Mouse (Mus musculus) embryonic facial prominence, embryonic 11.5 days (tissue): ENCODE results near the gene Myl9. TPM values are rescaled to one million over a fixed set of nuclear protein-coding genes. Genes with fewer than 3 reads are reported as not detected.

ENCODE experiments used
- ATAC-seq: fragments of 200-750 bp; cut with Nextera tagmentation; replicated peaks from 2 replicates; pipeline ENCODE4 v1.8.0; 2017; ENCODE audit warnings: low read depth; ENCODE audit not compliant: insufficient number of reproducible peaks, low FRiP score, low TSS enrichment
- DNase-seq: peaks from one replicate; pipeline ENCODE4 v3.0.0-alpha.2; 2015; ENCODE audit warnings: low spot score
- H3K27ac ChIP-seq: fragments of 300-500 bp; sonication (generic); replicated peaks from 2 replicates; pipeline ENCODE4 v1.5.1; 2014; ENCODE audit warnings: mild to moderate bottlenecking, low read depth, low read length, control low read depth
- H3K27me3 ChIP-seq: fragments of 300-500 bp; sonication (generic); 2 replicates; pipeline ENCODE4 v1.6.1; 2014; ENCODE audit warnings: mild to moderate bottlenecking, low read length, moderate library complexity, mixed read lengths; ENCODE audit not compliant: control insufficient read depth, insufficient read depth
- H3K36me3 ChIP-seq: fragments of 300-500 bp; sonication (generic); replicated peaks from 2 replicates; pipeline ENCODE4 v1.6.1; 2014; ENCODE audit warnings: low read depth, mild to moderate bottlenecking, low read length, moderate library complexity, mixed read lengths; ENCODE audit not compliant: control insufficient read depth, insufficient read depth
- H3K4me1 ChIP-seq: fragments of 300-500 bp; sonication (generic); 2 replicates; pipeline ENCODE4 v1.6.1; 2014; ENCODE audit warnings: low read length, mixed read lengths; ENCODE audit not compliant: control insufficient read depth, insufficient read depth
- H3K4me2 ChIP-seq: fragments of 300-500 bp; sonication (generic); 2 replicates; pipeline ENCODE4 v1.6.1; 2014; ENCODE audit warnings: low read depth, mild to moderate bottlenecking, control low read depth, low read length, moderate library complexity
- H3K4me3 ChIP-seq: fragments of 300-500 bp; sonication (generic); 2 replicates; pipeline ENCODE4 v1.5.1; 2014; ENCODE audit warnings: low read depth, low read length, control low read depth
- H3K9ac ChIP-seq: fragments of 300-500 bp; sonication (generic); replicated peaks from 2 replicates; pipeline ENCODE4 v1.6.1; 2014; ENCODE audit warnings: mild to moderate bottlenecking, control low read depth, low read length
- H3K9me3 ChIP-seq: fragments of 300-500 bp; sonication (generic); replicated peaks from 2 replicates; pipeline ENCODE4 v1.6.1; 2016; ENCODE audit warnings: mild to moderate bottlenecking, low read length, inconsistent platforms, mixed read lengths; ENCODE audit not compliant: control insufficient read depth
- WGBS: fragments of 180-500 bp; shearing (Covaris S2); extraction: QIAGEN DNeasy Blood & Tissue Kit; methylation state at CpG from one replicate; pipeline ENCODE4 v1.1.7; 2014; 5-methylcytosine and 5-hydroxymethylcytosine counted together
- polyA plus RNA-seq: library from polyadenylated mRNA; unstranded; fragments of >200 nt; fragmentation: Nextera tagmentation; extraction: Ambion mirVana; gene quantifications from 2 replicates; pipeline ENCODE4 v1.2.1, GENCODE M21; 2014

The Myl9 gene
- polyA plus RNA-seq, 1 experiment from 2014 or later = 128 TPM

DNA sequence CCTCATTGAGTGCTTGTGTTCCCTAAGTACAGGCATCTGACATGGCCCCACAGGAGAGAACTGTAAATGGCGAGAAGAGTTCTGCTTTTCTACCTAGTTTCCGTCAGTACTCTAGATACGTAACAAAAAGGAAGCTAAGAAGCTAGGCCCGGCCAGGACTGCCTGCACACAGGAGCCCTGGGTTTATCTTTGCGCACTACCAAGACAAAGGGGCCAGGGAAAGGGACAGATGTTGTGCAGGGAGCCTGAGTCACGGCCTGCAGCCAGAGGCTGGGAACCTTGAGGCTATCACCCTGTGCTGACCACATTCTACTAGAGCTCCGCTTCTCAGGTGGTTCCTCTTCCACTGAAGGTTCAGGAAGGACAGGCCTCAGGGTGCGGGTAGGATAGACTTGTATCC lies 25.5 kb upstream of the Myl9 start:
- Histone ChIP-seq H3K4me1 (no peaks in the 10 kb centered on the region), H3K4me2 (no peak overlapping the region), H3K9me3 (no peaks in the 10 kb centered on the region), H3K4me3 (no peak overlapping the region), H3K27me3 (no peaks in the 10 kb centered on the region), H3K27ac (no peak overlapping the region), H3K36me3 (peaks cover 4% of the 10 kb centered on the region), H3K9ac (no peak overlapping the region)
- WGBS = 89% methylated on average over 8 of the region's 8 CpGs
- no peak for DNase-seq
- no peak for ATAC-seq

DNA sequence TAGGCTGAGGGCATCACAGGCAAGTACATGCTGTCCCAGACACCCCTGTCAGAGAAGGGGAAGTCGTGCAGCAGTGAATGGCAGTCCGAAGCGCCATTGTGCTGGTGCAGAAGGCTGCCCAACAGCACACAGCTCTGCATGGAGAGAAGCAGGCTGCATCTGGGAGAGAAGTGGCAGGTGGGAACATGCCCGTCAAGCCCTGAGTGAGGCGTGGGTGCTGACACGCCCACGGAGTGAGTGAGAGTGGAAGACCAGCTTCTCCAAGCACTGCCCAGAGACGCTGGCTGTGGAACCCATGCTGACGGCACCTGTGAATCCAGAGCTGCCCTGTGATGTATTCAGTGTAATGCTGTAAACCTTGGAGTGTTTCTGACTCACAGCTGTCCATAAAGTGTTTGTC lies 18.3 kb upstream of the Myl9 start:
- H3K27me3 ChIP-seq = no peaks in the 10 kb centered on the region
- no peak overlapping the region for H3K27ac ChIP-seq
- 96% methylated on average over 9 of the region's 9 CpGs for WGBS
- no peak for ATAC-seq
- peaks cover 31% of the 10 kb centered on the region for H3K36me3 ChIP-seq
- H3K9me3 ChIP-seq = no peaks in the 10 kb centered on the region
- no peak overlapping the region for H3K4me3 ChIP-seq
- DNase-seq = no peak
- H3K4me2 ChIP-seq = no peak overlapping the region
- no peak overlapping the region for H3K9ac ChIP-seq
- no peaks in the 10 kb centered on the region for H3K4me1 ChIP-seq

DNA sequence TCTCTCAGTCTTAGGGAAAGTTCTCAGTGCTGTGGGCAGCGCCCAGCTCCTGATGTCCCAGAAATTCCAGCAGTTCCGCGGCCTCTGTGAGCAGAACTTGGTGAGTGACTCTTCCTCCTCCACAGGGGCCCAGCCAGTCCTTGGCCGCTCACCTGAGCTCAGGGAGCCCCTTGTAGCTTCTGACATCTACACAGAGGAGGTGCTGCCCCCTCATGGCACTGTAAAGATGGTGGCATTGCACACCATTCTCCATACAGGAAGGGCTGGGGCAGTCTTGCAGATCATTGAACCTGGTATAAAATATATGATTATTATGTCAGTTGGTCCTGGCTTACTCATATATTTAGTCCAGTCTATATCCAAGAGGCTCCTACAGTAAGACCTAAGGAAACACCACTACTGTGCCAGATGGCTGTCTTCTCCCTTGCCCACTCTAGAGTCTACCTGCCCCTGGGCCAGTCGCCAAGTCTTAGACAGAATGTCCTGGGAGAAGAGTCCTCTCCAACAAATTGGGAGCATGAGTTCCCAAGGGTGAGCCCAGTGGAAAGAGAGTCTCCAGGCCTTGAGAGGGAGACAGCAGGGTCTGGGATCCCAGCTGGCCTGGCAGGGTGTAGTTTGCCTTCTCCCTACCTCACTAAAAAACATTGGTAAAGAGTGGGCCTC lies 14.2 kb upstream of the Myl9 start:
- Histone ChIP-seq H3K36me3 (peaks cover 29% of the 10 kb centered on the region), H3K27me3 (no peaks in the 10 kb centered on the region), H3K4me2 (no peak overlapping the region), H3K9ac (no peak overlapping the region), H3K4me1 (no peaks in the 10 kb centered on the region), H3K4me3 (no peak overlapping the region), H3K27ac (no peak overlapping the region), H3K9me3 (no peaks in the 10 kb centered on the region)
- ATAC-seq (no peak), DNase-seq (no peak)
- 85% methylated on average over 5 of the region's 5 CpGs for WGBS

DNA sequence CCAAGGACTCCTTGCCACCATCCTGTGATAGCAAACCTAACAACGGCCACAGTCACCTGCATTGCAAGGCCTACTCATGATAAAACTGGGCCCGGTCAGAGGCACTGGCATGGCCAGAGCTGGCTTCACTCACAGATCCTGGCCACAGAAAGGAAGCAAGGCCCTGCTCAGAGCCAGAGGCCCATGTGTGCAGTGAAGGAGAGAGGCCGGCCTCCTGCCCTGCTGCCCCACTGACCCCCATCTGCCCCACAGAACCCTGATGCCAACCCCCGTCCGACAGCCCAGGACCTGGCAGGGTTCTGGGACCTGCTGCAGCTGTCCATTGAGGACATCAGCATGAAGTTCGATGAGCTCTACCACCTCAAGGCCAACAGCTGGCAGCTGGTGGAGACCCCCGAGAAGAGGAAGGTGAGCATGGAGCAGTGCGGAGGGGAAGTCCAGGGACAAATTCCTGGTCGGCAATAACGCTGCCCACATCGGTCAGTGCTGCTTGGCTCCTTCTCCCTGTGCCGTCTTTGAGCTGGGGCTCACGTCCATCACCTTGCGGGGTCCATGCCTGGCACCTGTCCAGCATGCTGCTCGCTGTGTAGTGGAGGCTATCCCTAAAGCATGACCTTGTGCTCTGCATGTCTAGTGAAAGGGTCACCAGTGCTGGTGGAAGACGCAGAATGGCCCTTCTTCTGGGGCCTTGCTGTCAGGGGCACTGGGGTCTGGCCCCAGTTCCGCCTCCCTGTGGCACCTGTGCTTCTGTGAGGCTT lies 13.5 kb upstream of the Myl9 start:
- H3K27ac ChIP-seq = no peak overlapping the region
- peaks cover 22% of the 10 kb centered on the region for H3K36me3 ChIP-seq
- H3K4me3 ChIP-seq = no peak overlapping the region
- WGBS = 96% methylated on average over 17 of the region's 17 CpGs
- no peak overlapping the region for H3K9ac ChIP-seq
- no peaks in the 10 kb centered on the region for H3K9me3 ChIP-seq
- ATAC-seq (no peak), DNase-seq (no peak)
- no peak overlapping the region for H3K4me2 ChIP-seq
- H3K4me1 ChIP-seq = no peaks in the 10 kb centered on the region
- no peaks in the 10 kb centered on the region for H3K27me3 ChIP-seq

DNA sequence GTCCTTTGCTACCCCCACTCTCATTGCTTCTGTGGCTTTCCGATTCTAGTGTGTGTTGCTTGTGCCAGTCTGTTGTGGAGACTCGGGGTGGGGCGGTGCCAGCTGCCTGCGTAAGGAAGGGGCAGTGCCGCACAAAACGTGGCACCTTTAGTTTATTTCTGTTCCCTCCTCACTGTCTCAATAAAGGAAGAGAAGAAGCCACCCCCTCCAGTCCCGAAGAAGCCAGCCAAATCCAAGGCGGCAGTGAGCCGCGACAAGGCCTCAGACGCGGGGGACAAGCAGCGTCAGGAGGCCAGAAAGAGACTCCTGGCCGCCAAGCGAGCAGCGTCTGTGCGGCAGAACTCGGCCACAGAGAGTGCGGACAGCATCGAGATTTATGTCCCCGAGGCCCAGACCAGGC lies 12.7 kb upstream of the Myl9 start:
- Histone ChIP-seq H3K27me3 (no peaks in the 10 kb centered on the region), H3K36me3 (peaks cover 15% of the 10 kb centered on the region), H3K9me3 (no peaks in the 10 kb centered on the region), H3K4me1 (no peaks in the 10 kb centered on the region), H3K27ac (no peak overlapping the region), H3K9ac (no peak overlapping the region), H3K4me2 (no peak overlapping the region), H3K4me3 (no peak overlapping the region)
- no peak for DNase-seq
- 93% methylated on average over 21 of the region's 21 CpGs for WGBS
- no peak for ATAC-seq

DNA sequence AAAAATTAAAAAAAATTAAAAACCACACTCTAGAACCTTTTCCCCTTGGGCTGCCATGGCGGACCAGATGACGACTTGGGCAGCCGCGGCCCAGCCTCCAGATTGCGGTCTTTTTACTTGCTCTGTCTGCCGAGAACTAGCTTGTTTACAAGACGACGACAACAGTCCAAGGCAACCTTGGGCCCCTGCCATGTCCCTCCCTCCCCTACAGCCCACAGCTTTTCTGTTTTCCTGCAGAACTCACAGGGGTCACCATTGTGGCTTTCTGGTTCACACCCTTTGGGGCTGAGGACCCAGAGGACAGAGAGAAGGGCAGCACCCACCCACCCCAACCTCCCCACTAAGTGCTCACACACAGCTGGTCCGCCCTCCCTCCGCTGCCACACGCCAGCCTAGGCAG lies 12.1 kb upstream of the Myl9 start:
- no peaks in the 10 kb centered on the region for H3K27me3 ChIP-seq
- no peaks in the 10 kb centered on the region for H3K4me1 ChIP-seq
- no peak overlapping the region for H3K27ac ChIP-seq
- H3K4me2 ChIP-seq = no peak overlapping the region
- DNase-seq = no peak
- WGBS = 92% methylated on average over 11 of the region's 11 CpGs
- peaks cover 11% of the 10 kb centered on the region for H3K36me3 ChIP-seq
- H3K4me3 ChIP-seq = no peak overlapping the region
- H3K9ac ChIP-seq = no peak overlapping the region
- no peaks in the 10 kb centered on the region for H3K9me3 ChIP-seq
- no peak for ATAC-seq

DNA sequence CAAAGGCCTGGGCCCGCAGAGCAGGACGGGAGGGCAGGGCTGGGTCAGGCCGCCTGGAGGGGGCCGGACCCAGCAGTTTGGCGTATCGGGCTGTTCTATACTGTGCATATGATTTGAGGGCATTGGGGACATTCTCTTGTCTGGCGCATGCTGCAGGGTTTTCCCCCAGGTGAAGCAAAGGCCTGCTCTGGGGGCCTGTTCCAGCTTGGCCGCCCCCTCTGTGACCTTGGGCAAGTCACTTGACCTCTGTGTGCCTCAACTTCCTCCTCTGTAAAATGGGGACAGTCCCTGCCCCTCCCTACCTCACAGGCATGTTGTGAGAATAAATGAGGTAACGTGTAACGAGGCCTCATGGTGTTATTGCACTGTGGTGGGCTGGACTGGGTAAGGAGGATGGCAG lies 11.2 kb upstream of the Myl9 start:
- 0 out of 2 replicates have a peak, but pooled peaks have one; percentile 14 for ATAC-seq
- 89% methylated on average over 10 of the region's 10 CpGs for WGBS

DNA sequence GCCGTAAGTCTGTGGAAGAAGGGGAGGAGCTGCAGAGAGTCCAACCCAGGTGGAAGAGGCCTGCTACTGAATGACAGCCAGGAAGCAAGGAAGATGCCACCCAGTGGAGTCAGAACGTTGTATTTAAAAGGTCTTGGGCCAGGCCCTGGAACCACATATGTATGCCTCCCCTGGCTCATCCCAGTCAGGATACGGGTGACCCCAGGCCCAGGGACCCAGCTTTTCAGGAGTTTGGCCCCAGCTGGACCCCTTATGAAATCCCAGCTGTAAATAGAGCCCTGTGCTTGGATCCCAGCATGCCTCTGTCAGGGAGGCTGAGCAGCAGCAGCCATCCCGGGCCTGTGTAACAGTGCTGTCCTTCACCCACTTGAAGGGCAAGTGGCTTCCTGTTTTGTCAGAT lies 10.5 kb upstream of the Myl9 start:
- no peaks in the 10 kb centered on the region for H3K4me1 ChIP-seq
- no peaks in the 10 kb centered on the region for H3K27me3 ChIP-seq
- ATAC-seq (no peak), DNase-seq (no peak)
- H3K4me3 ChIP-seq = no peak overlapping the region
- H3K9ac ChIP-seq = no peak overlapping the region
- WGBS = 60% methylated on average over 4 of the region's 4 CpGs
- no peaks in the 10 kb centered on the region for H3K9me3 ChIP-seq
- H3K36me3 ChIP-seq = peaks cover 8% of the 10 kb centered on the region
- H3K27ac ChIP-seq = no peak overlapping the region
- H3K4me2 ChIP-seq = no peak overlapping the region

More for the DNA sequence above, 11.2 kb upstream of the Myl9 start:
- Histone ChIP-seq H3K36me3 (peaks cover 8% of the 10 kb centered on the region), H3K4me3 (no peak overlapping the region), H3K4me2 (no peak overlapping the region), H3K9me3 (no peaks in the 10 kb centered on the region), H3K9ac (no peak overlapping the region), H3K4me1 (no peaks in the 10 kb centered on the region), H3K27me3 (no peaks in the 10 kb centered on the region), H3K27ac (no peak overlapping the region)
- no peak for DNase-seq
